Mouse (Mus musculus): ENCODE data around the gene Tns2. TPM values are rescaled to one million over a fixed set of nuclear protein-coding genes. Genes with fewer than 3 reads are reported as not detected.
A peak's percentile ranks its signal among the peaks of the same experiment; 100 is the strongest.

The Tns2 gene
- total and polyA plus RNA-seq, 3 experiments, result 0.42 to 3.1 TPM; not detected in 1

DNA sequence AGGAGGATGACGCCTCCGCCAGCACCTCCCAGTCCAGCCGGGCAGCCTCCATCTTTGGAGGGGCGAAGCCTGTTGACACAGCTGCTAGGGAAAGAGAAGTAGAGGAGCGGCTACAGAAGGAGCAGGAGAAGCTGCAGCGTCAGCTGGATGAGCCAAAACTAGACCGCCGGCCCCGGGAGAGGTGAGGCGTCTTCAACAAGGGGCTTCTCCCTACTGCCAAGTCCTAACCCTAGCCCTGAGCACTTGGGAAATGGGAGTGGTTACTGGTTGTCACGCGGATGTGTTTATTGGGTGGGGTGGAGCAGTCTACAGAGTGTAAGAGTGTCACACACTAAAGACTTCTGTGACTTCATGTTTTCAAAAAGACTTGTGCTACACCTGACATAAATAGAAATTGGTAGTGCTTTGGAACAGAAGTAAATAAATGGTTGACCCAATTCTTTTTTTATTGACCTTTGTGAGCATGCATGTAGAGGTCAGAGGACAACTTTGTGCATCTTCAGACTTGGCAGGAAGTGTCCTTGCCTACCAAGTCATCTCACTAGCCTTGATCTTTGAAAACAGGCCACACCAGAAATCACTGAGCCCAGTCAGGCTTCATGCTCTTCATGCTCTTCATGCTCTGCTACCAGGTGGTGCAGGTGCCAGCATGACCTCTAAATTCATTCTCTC is 10.2 kb upstream of the Tns2 start:
- Histone ChIP-seq H3K4me3 (ENCODE audit: control insufficient read depth in 1 of 2, insufficient read depth in 1 of 2, low read depth in 2 of 2, low read length in 2 of 2) (no peak overlapping the region), H3K4me1 (ENCODE audit: control insufficient read depth in 1 of 2, insufficient read depth in 2 of 2, low read length in 2 of 2) (no peaks in the 10 kb centered on the region), H3K27ac (ENCODE audit: control insufficient read depth, low read depth, low read length) (no peak overlapping the region), H3K9me3 (replicated peaks; ENCODE audit: insufficient read depth, low read length) (no peaks in the 10 kb centered on the region), H3K79me2 (ENCODE audit: control insufficient read depth, insufficient read depth, low read length, poor library complexity) (peaks cover 10% of the 10 kb centered on the region; the same call in 1 of the 2 replicates), H3K36me3 (ENCODE audit: control insufficient read depth in 1 of 2, insufficient read depth in 2 of 2, low read length in 2 of 2) (peaks cover 21 to 89% of the 10 kb centered on the region in 2 experiments), H3K9ac (ENCODE audit: control insufficient read depth, low read depth, low read length, poor library complexity, severe bottlenecking) (no peak overlapping the region), H3K27me3 (ENCODE audit: control insufficient read depth in 1 of 2, insufficient read depth in 2 of 2, low read length in 2 of 2) (no peaks in the 10 kb centered on the region)
- no peak for TF ChIP-seq USF2 (IDR thresholded peaks at IDR 0.05; ENCODE audit: borderline replicate concordance in 1 of 2, insufficient read depth in 1 of 2, low read depth in 1 of 2, low read length in 2 of 2)
- TF ChIP-seq ELF1 (IDR thresholded peaks at IDR 0.05; ENCODE audit: low read depth, low read length), result no peak
- TF ChIP-seq POLR2A (IDR thresholded peaks at IDR 0.05; ENCODE audit: control insufficient read depth in 1 of 2, insufficient read depth in 1 of 2, low read depth in 1 of 2, low read length in 2 of 2, poor library complexity in 1 of 2), result peak in 1 of 2 experiments; percentile 35; a peak in 2 of 4 replicates
- no peak for DNase-seq (ENCODE audit: low read depth, low spot score)

DNA sequence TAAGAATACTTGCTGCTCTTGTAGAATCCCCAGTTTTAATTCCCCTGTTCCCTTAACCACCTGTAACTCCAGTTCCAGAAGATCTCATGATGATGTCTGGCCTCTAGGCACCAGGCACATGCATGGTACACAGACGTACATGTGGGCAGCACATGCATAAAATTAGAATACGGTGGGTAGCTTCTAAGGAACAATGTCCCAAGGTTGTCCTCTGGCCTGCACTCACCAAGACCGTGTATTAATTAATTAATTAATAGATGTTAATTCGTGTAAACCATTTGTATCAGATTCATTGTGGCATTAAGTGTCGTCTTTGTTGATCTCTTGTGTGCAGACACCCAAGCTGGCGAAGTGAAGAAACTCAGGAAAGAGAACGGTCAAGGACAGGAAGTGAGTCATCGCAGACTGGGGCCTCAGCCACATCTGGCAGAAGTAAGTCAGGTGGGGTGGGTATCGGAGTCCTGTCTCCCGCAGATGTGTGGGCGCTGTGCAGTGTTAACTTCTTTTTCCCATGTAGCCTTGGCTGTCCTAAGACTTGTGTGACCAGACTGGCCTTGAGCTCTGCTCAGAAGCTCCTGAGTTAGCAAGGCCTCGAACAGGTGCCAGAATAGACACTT is 9.0 kb upstream of the Tns2 start:
- Histone ChIP-seq H3K9me3 (replicated peaks; ENCODE audit: insufficient read depth, low read length) (no peaks in the 10 kb centered on the region), H3K4me3 (ENCODE audit: control insufficient read depth in 1 of 2, insufficient read depth in 1 of 2, low read depth in 2 of 2, low read length in 2 of 2) (no peak overlapping the region), H3K9ac (ENCODE audit: control insufficient read depth, low read depth, low read length, poor library complexity, severe bottlenecking) (no peak overlapping the region), H3K27me3 (ENCODE audit: control insufficient read depth in 1 of 2, insufficient read depth in 2 of 2, low read length in 2 of 2) (no peaks in the 10 kb centered on the region), H3K36me3 (ENCODE audit: control insufficient read depth in 1 of 2, insufficient read depth in 2 of 2, low read length in 2 of 2) (peaks cover 19 to 82% of the 10 kb centered on the region in 2 experiments), H3K4me1 (ENCODE audit: control insufficient read depth in 1 of 2, insufficient read depth in 2 of 2, low read length in 2 of 2) (no peaks in the 10 kb centered on the region), H3K79me2 (ENCODE audit: control insufficient read depth, insufficient read depth, low read length, poor library complexity) (peaks cover 8% of the 10 kb centered on the region; the same call in 1 of the 2 replicates), H3K27ac (ENCODE audit: control insufficient read depth, low read depth, low read length) (no peak overlapping the region)
- DNase-seq (ENCODE audit: low read depth, low spot score), result no peak
- TF ChIP-seq POLR2AphosphoS2 (IDR thresholded peaks at IDR 0.05; ENCODE audit: low read length), result peak; percentile 3; the same call in 1 of the 2 replicates
- no peak for TF ChIP-seq E2F4 (IDR thresholded peaks at IDR 0.05; ENCODE audit: borderline replicate concordance, low read depth, low read length)

- no peak for DNase-seq (ENCODE audit: low read depth, low spot score)
- no peaks in the 10 kb centered on the region for H3K4me1 ChIP-seq (ENCODE audit: control insufficient read depth in 1 of 2, insufficient read depth in 2 of 2, low read length in 2 of 2)
- H3K27me3 ChIP-seq (ENCODE audit: control insufficient read depth in 1 of 2, insufficient read depth in 2 of 2, low read length in 2 of 2), result no peaks in the 10 kb centered on the region
- peaks cover 5% of the 10 kb centered on the region; the same call in 1 of the 2 replicates for H3K79me2 ChIP-seq (ENCODE audit: control insufficient read depth, insufficient read depth, low read length, poor library complexity)
- TF ChIP-seq MYB (IDR thresholded peaks at IDR 0.05; ENCODE audit: low read depth, low read length) (no peak), POLR2AphosphoS5 (IDR thresholded peaks at IDR 0.05; ENCODE audit: borderline replicate concordance, low read depth, low read length) (no peak), USF2 (IDR thresholded peaks at IDR 0.05; ENCODE audit: borderline replicate concordance in 1 of 2, insufficient read depth in 1 of 2, low read depth in 1 of 2, low read length in 2 of 2) (no peak), ZC3H11A (IDR thresholded peaks at IDR 0.05; ENCODE audit: low read depth, low read length) (no peak), ZKSCAN1 (IDR thresholded peaks at IDR 0.05; ENCODE audit: low read depth, low read length) (no peak)
- no peaks in the 10 kb centered on the region for H3K9me3 ChIP-seq (replicated peaks; ENCODE audit: insufficient read depth, low read length)
- H3K9ac ChIP-seq (ENCODE audit: control insufficient read depth, low read depth, low read length, poor library complexity, severe bottlenecking), result no peak overlapping the region
- no peak overlapping the region for H3K4me3 ChIP-seq (ENCODE audit: control insufficient read depth in 1 of 2, insufficient read depth in 1 of 2, low read depth in 2 of 2, low read length in 2 of 2)
- H3K36me3 ChIP-seq (ENCODE audit: control insufficient read depth in 1 of 2, insufficient read depth in 2 of 2, low read length in 2 of 2), result peaks cover 19 to 77% of the 10 kb centered on the region in 2 experiments
- no peak overlapping the region for H3K27ac ChIP-seq (ENCODE audit: control insufficient read depth, low read depth, low read length)
Observed at GRCm38 (mm10) chr15:102091688-102092087, 8.5 kb upstream of the Tns2 start.

All from MEL (cell line).